Mouse (Mus musculus) intestine, embryonic 14.5 days (tissue): ENCODE results near the gene Gpr160. TPM values are rescaled to one million over a fixed set of nuclear protein-coding genes. Genes with fewer than 3 reads are reported as not detected.
A peak's percentile ranks its signal among the peaks of the same experiment; 100 is the strongest.

Source experiments
- ATAC-seq: fragments of 200-750 bp; cut with Nextera tagmentation; replicated peaks from 2 replicates; pipeline ENCODE4 v1.8.0; 2017; ENCODE audit warnings: low read depth, moderate number of reproducible peaks, moderate TSS enrichment, moderate library complexity; ENCODE audit not compliant: low FRiP score, low TSS enrichment
- DNase-seq: peaks from one replicate; pipeline ENCODE4 v3.0.0-alpha.2; 2018; ENCODE audit warnings: low spot score
- H3K27ac ChIP-seq: fragments of 300-500 bp; sonication (generic); 2 replicates; pipeline ENCODE4 v1.5.1; 2014; ENCODE audit warnings: low read depth, mild to moderate bottlenecking, control low read depth
- H3K27me3 ChIP-seq: fragments of 300-500 bp; sonication (generic); replicated peaks from 2 replicates; pipeline ENCODE4 v1.6.1; 2014; ENCODE audit warnings: low read length, control low read depth; ENCODE audit not compliant: control insufficient read depth, insufficient read depth
- H3K36me3 ChIP-seq: fragments of 300-500 bp; sonication (generic); 2 replicates; pipeline ENCODE4 v1.6.1; 2014; ENCODE audit warnings: low read length, control low read depth; ENCODE audit not compliant: control insufficient read depth, insufficient read depth
- H3K4me1 ChIP-seq: fragments of 300-500 bp; sonication (generic); replicated peaks from 2 replicates; pipeline ENCODE4 v1.6.1; 2014; ENCODE audit warnings: low read length, control low read depth, mixed read lengths; ENCODE audit not compliant: control insufficient read depth, insufficient read depth
- H3K4me2 ChIP-seq: fragments of 300-500 bp; sonication (generic); 2 replicates; pipeline ENCODE4 v1.6.1; 2014; ENCODE audit warnings: low read length
- H3K4me3 ChIP-seq: fragments of 300-500 bp; sonication (generic); 2 replicates; pipeline ENCODE4 v1.5.1; 2014; ENCODE audit warnings: low read depth, low read length, control low read depth, mixed read lengths
- H3K9ac ChIP-seq: fragments of 300-500 bp; sonication (generic); 2 replicates; pipeline ENCODE4 v1.6.1; 2014; ENCODE audit warnings: mild to moderate bottlenecking, low read length
- H3K9me3 ChIP-seq: fragments of 300-500 bp; sonication (generic); 2 replicates; pipeline ENCODE4 v1.6.1; 2016; ENCODE audit warnings: low read length, control low read depth; ENCODE audit not compliant: control insufficient read depth
- WGBS: fragments of 180-500 bp; shearing (Covaris S2); extraction: QIAGEN DNeasy Blood & Tissue Kit; methylation state at CpG from one replicate; pipeline ENCODE4 v1.1.7; 2014; 5-methylcytosine and 5-hydroxymethylcytosine counted together
- polyA plus RNA-seq: library from polyadenylated mRNA; unstranded; fragments of >200 nt; fragmentation: Nextera tagmentation; extraction: Ambion mirVana; gene quantifications from 2 replicates; pipeline ENCODE4 v1.2.1, GENCODE M21; 2014

Gpr160 gene
- polyA plus RNA-seq: 4.0 TPM in 2 replicates

GRCm38 (mm10) chr3:30855604-30856458 lies at the start of gene Gpr160:
TSS of gene Gpr160 (plus strand) at chr3:30855950.
- peak; percentile 79 for DNase-seq
- no peaks in the 10 kb centered on the region for H3K9me3 ChIP-seq
- no peaks in the 10 kb centered on the region for H3K4me1 ChIP-seq
- WGBS: under 1% methylated on average over 74 of the region's 75 CpGs
- ATAC-seq: peak; percentile 95
- H3K36me3 ChIP-seq: no peaks in the 10 kb centered on the region
- no peak within 1 kb of the TSS for H3K27ac ChIP-seq
- peak within 1 kb of the TSS; percentile 100 for H3K4me2 ChIP-seq
- peak within 1 kb of the TSS; percentile 59 for H3K4me3 ChIP-seq
- H3K27me3 ChIP-seq: peaks cover 16% of the 10 kb centered on the region; the same call in 1 of the 2 replicates
- peak within 1 kb of the TSS; percentile 59 for H3K9ac ChIP-seq

DNA sequence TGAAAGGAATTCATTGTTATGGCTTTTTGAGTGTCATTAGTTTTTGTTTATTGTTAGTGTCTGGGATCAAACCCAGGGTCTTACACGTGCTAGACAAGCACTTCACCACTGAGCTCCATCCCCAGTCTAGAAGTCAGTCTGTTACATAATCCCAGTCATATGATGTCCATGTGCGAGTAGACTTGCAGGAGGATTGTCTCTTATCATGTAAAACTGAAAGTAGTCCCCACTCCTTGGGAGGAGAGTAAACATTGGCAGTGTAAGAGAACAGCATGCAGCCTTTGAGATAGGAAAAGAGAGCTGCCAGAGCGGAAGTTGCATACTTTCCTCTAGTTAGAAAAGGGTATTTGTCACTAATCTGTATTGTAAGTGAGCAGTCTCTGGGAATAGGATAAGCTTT lies 42.9 kb upstream of the Gpr160 start:
- no peaks in the 10 kb centered on the region for H3K4me1 ChIP-seq
- DNase-seq (no peak), ATAC-seq (no peak)
- 72% methylated on average over 3 of the region's 3 CpGs for WGBS
- peaks cover 75% of the 10 kb centered on the region for H3K36me3 ChIP-seq
- H3K4me2 ChIP-seq: no peak overlapping the region
- H3K9ac ChIP-seq: no peak overlapping the region
- no peak overlapping the region for H3K4me3 ChIP-seq
- no peak overlapping the region for H3K27ac ChIP-seq
- H3K27me3 ChIP-seq: no peaks in the 10 kb centered on the region
- H3K9me3 ChIP-seq: no peaks in the 10 kb centered on the region

DNA sequence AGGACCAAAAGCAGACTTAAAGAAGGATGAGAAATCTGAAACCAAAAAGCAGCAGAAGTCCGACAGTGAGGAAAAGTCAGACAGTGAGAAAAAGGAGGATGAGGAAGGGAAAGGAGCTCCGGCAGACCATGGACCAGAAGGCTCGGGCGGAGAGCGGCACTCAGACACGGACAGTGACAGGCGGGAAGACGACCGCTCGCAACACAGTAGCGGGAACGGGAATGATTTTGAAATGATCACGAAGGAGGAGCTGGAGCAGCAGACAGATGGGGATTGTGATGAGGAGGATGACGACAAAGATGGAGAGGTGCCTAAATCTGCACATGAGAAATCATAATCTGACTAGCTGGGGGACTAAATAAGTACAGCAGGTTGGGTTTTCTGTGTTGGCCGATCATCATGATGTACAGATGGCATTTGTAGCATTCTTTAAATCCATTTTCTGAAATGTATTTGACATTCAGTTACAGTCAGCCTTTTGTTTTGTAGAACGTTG lies 37.1 kb upstream of the Gpr160 start:
- H3K9me3 ChIP-seq: no peaks in the 10 kb centered on the region
- no peak overlapping the region for H3K27ac ChIP-seq
- no peak overlapping the region for H3K4me2 ChIP-seq
- DNase-seq: no peak
- WGBS: 95% methylated on average over 16 of the region's 16 CpGs
- H3K4me3 ChIP-seq: no peak overlapping the region
- no peak overlapping the region for H3K9ac ChIP-seq
- ATAC-seq: no peak
- H3K27me3 ChIP-seq: no peaks in the 10 kb centered on the region
- H3K36me3 ChIP-seq: peaks cover 58% of the 10 kb centered on the region
- H3K4me1 ChIP-seq: no peaks in the 10 kb centered on the region

- 95% methylated on average over 8 of the region's 8 CpGs for WGBS
- H3K4me3 ChIP-seq: no peak overlapping the region
- no peak for ATAC-seq
- H3K9ac ChIP-seq: no peak overlapping the region
- no peak for DNase-seq
- peaks cover 36% of the 10 kb centered on the region for H3K36me3 ChIP-seq
- H3K27ac ChIP-seq: no peak overlapping the region
- no peaks in the 10 kb centered on the region for H3K9me3 ChIP-seq
- H3K27me3 ChIP-seq: no peaks in the 10 kb centered on the region
- no peaks in the 10 kb centered on the region for H3K4me1 ChIP-seq
- H3K4me2 ChIP-seq: no peak overlapping the region
Observed at GRCm38 (mm10) chr3:30822163-30822562, 33.6 kb upstream of the Gpr160 start.

- Histone ChIP-seq H3K9me3 (no peaks in the 10 kb centered on the region), H3K36me3 (no peaks in the 10 kb centered on the region; the same call in 1 of the 2 replicates), H3K4me2 (no peak overlapping the region), H3K4me3 (no peak overlapping the region), H3K27ac (no peak overlapping the region), H3K4me1 (no peaks in the 10 kb centered on the region), H3K27me3 (no peaks in the 10 kb centered on the region), H3K9ac (no peak overlapping the region)
- WGBS: 91% methylated on average over 5 of the region's 5 CpGs
- ATAC-seq (no peak), DNase-seq (no peak)
Observed at GRCm38 (mm10) chr3:30826069-30826468, 29.7 kb upstream of the Gpr160 start.

GRCm38 (mm10) chr3:30831848-30832606 lies 23.7 kb upstream of the Gpr160 start:
- no peak for DNase-seq
- H3K4me2 ChIP-seq: no peak overlapping the region
- no peak overlapping the region for H3K9ac ChIP-seq
- H3K27me3 ChIP-seq: no peaks in the 10 kb centered on the region
- whole genome bisulfite sequencing: 72% methylated on average over 15 of the region's 15 CpGs
- ATAC-seq: no peak
- H3K36me3 ChIP-seq: no peaks in the 10 kb centered on the region
- H3K9me3 ChIP-seq: no peaks in the 10 kb centered on the region
- H3K4me1 ChIP-seq: no peaks in the 10 kb centered on the region
- H3K27ac ChIP-seq: no peak overlapping the region
- no peak overlapping the region for H3K4me3 ChIP-seq

DNA sequence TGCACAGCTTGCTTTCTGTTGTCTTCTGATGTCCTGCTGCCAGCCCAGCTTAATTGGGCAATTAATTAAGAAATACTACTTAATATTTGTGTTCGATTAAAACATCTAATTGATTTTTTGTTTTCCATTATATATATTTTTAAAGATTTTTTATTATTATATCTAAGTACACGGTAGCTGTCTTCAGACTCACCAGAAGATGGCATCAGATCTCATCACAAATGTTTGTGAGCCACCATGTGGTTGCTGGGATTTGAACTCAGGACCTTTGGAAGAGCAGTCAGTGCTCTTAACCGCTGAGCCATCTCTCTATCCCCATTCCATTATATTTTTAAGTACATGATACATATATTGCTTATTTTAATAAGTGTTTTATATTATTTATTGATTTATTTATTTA lies 22.5 kb upstream of the Gpr160 start:
- Histone ChIP-seq H3K4me2 (no peak overlapping the region), H3K9ac (no peak overlapping the region), H3K27me3 (no peaks in the 10 kb centered on the region), H3K27ac (no peak overlapping the region), H3K9me3 (no peaks in the 10 kb centered on the region), H3K36me3 (no peaks in the 10 kb centered on the region), H3K4me1 (no peaks in the 10 kb centered on the region), H3K4me3 (no peak overlapping the region)
- DNase-seq (no peak), ATAC-seq (no peak)
- 82% methylated on average over 3 of the region's 3 CpGs for WGBS

- ATAC-seq (no peak), DNase-seq (no peak)
- no peak overlapping the region for H3K9ac ChIP-seq
- H3K9me3 ChIP-seq: no peaks in the 10 kb centered on the region
- no peak overlapping the region for H3K27ac ChIP-seq
- H3K4me3 ChIP-seq: no peak overlapping the region
- H3K27me3 ChIP-seq: no peaks in the 10 kb centered on the region
- no peak overlapping the region for H3K4me2 ChIP-seq
- no peaks in the 10 kb centered on the region for H3K36me3 ChIP-seq
- H3K4me1 ChIP-seq: no peaks in the 10 kb centered on the region
- 72% methylated on average over 2 of the region's 2 CpGs for WGBS
Observed at GRCm38 (mm10) chr3:30845755-30846154, 10.0 kb upstream of the Gpr160 start.
